In genomic region chr1:195129867-195130266, GRCm38 (mm10) we compare ENCODE assay signal across 11 mouse cellular contexts. TPM values are rescaled to one million over a fixed set of nuclear protein-coding genes. Genes with fewer than 3 reads are reported as not detected.
DNase-seq lines count a peak whose midpoint lies in the region; ATAC-seq and TF ChIP-seq lines count a peak whose summit lies in the region.
"Had no signal": no experiment of that assay in that cellular context is flagged by ENCODE, and none has a peak within 500 bp of the region (broad histone marks: within the 10 kb centered on the region; RNA-seq: fewer than 3 reads in every experiment).

No protein-coding gene starts in this region.

- TF ChIP-seq CTCF in bone marrow, adult 2 months (IDR thresholded peaks at IDR 0.05; ENCODE audit: control insufficient read depth, insufficient read depth, low read length), result no peak
- TF ChIP-seq CTCF in lung, postnatal 0 days (IDR thresholded peaks at IDR 0.05), result no peak

- ATAC-seq in kidney, embryonic 15.5 days (replicated peaks; ENCODE audit: low FRiP score), result no peak
- ATAC-seq in hindbrain, embryonic 13.5 days (ENCODE audit: low FRiP score), result no peak
- no peak for ATAC-seq in lung, postnatal 0 days

- TF ChIP-seq POLR2A in bone marrow, adult 2 months (IDR thresholded peaks at IDR 0.05; ENCODE audit: borderline replicate concordance, control insufficient read depth, low read depth, low read length), result no peak

- no peak overlapping the region for H3K4me3 ChIP-seq in kidney, embryonic 15.5 days (replicated peaks)
- H3K4me3 ChIP-seq in bone marrow, adult 2 months (replicated peaks; ENCODE audit: control insufficient read depth, low read depth, low read length), result peak overlapping the region; percentile 18
- H3K4me3 ChIP-seq in hindbrain, embryonic 13.5 days, result no peak overlapping the region
- H3K4me3 ChIP-seq in macrophage (ENCODE audit: inconsistent target), result peak overlapping the region; percentile 89
- H3K4me3 ChIP-seq in lung, postnatal 0 days (ENCODE audit: low read depth, low read length), result no peak overlapping the region

- peaks cover 8% of the 10 kb centered on the region for H3K4me1 ChIP-seq in kidney, embryonic 15.5 days
- no peaks in the 10 kb centered on the region; the same call in 1 of the 2 replicates for H3K4me1 ChIP-seq in bone marrow, adult 2 months (ENCODE audit: control insufficient read depth, insufficient read depth, low read length)
- H3K4me1 ChIP-seq in hindbrain, embryonic 13.5 days (replicated peaks), result peaks cover 15% of the 10 kb centered on the region
- H3K4me1 ChIP-seq in lung, postnatal 0 days (ENCODE audit: insufficient read depth, low read depth, low read length), result peaks cover 10% of the 10 kb centered on the region; the same call in 1 of the 2 replicates

- intact Hi-C loops in left cerebral cortex, postnatal 14 days (cut with DNase I), result no loop called here

- no peak for DNase-seq in kidney, adult 18-20 months
- no peak for DNase-seq in left cerebral cortex, postnatal 14 days (ENCODE audit: low spot score in 2 of 2)
- no peak for DNase-seq in layer of hippocampus, adult 9-11 months
- DNase-seq in lung, postnatal 0 days (ENCODE audit: low spot score), result no peak
- DNase-seq: cerebellum, adult 9-11 months; gastrocnemius, postnatal 14 days; retina, postnatal 1 day had no signal

- H3K27me3 ChIP-seq in kidney, embryonic 15.5 days, result no peaks in the 10 kb centered on the region
- H3K27me3 ChIP-seq in hindbrain, embryonic 13.5 days, result no peaks in the 10 kb centered on the region
- H3K27me3 ChIP-seq in lung, postnatal 0 days (replicated peaks; ENCODE audit: insufficient read depth, low read length), result no peaks in the 10 kb centered on the region

- peak overlapping the region; percentile 35 for H3K4me2 ChIP-seq in kidney, embryonic 15.5 days
- peak overlapping the region; percentile 39 for H3K4me2 ChIP-seq in hindbrain, embryonic 13.5 days
- H3K4me2 ChIP-seq in lung, postnatal 0 days (replicated peaks; ENCODE audit: low read depth, low read length), result no peak overlapping the region; the same call in 1 of the 2 replicates

- H3K27ac ChIP-seq in kidney, embryonic 15.5 days, result no peak overlapping the region
- no peak overlapping the region for H3K27ac ChIP-seq in bone marrow, adult 2 months (ENCODE audit: control insufficient read depth, insufficient read depth, low read depth, low read length, poor library complexity)
- H3K27ac ChIP-seq in hindbrain, embryonic 13.5 days, result no peak overlapping the region
- no peak overlapping the region for H3K27ac ChIP-seq in macrophage
- no peak overlapping the region for H3K27ac ChIP-seq in lung, postnatal 0 days (ENCODE audit: low read length)

- H3K36me3 ChIP-seq in kidney, embryonic 15.5 days, result peaks cover 28% of the 10 kb centered on the region
- H3K36me3 ChIP-seq in hindbrain, embryonic 13.5 days, result peaks cover 6% of the 10 kb centered on the region; the same call in 1 of the 2 replicates
- peaks cover 34% of the 10 kb centered on the region for H3K36me3 ChIP-seq in macrophage (ENCODE audit: inconsistent target)
- H3K36me3 ChIP-seq in lung, postnatal 0 days (ENCODE audit: insufficient read depth, low read length), result no peaks in the 10 kb centered on the region

- H3K9ac ChIP-seq in kidney, embryonic 15.5 days, result no peak overlapping the region
- no peak overlapping the region for H3K9ac ChIP-seq in hindbrain, embryonic 13.5 days
- H3K9ac ChIP-seq in lung, postnatal 0 days (replicated peaks; ENCODE audit: low read depth), result no peak overlapping the region

- H3K79me2 ChIP-seq in macrophage (ENCODE audit: inconsistent target), result peaks cover 14% of the 10 kb centered on the region

- WGBS in kidney, embryonic 15.5 days, result 67% methylated on average over 1 of the region's 1 CpGs
- WGBS in bone marrow, adult 2 months, result 63% methylated on average over 1 of the region's 1 CpGs
- 88% methylated on average over 1 of the region's 1 CpGs for WGBS in hindbrain, embryonic 13.5 days
- WGBS in macrophage (ENCODE audit: missing documents), result 85% methylated on average over 1 of the region's 1 CpGs
- WGBS in lung, postnatal 0 days, result 70% methylated on average over 1 of the region's 1 CpGs

- H3K9me3 ChIP-seq in kidney, embryonic 15.5 days (replicated peaks), result no peaks in the 10 kb centered on the region
- H3K9me3 ChIP-seq in hindbrain, embryonic 13.5 days, result no peaks in the 10 kb centered on the region
- H3K9me3 ChIP-seq in lung, postnatal 0 days (ENCODE audit: low read length), result no peaks in the 10 kb centered on the region

- TF ChIP-seq EP300 in lung, postnatal 0 days (IDR thresholded peaks at IDR 0.05), result no peak

RNA-seq across cellular contexts. Expression of gene Cr1l, which starts 1.5 kb away (rescaled TPM):
- polyA plus RNA-seq in kidney, embryonic 15.5 days (2015; fragmentation: Nextera tagmentation; extraction: Ambion mirVana), result 71.7 and 78.9 TPM in 2 replicates
- polyA plus RNA-seq in bone marrow, adult 2 months (2011; ENCODE audit: insufficient read depth, insufficient read length, low replicate concordance, missing spikeins), result 47.5 and 73.9 TPM in 2 replicates
- 37.9 and 39.4 TPM in 2 replicates for polyA plus RNA-seq in hindbrain, embryonic 13.5 days (2015; fragmentation: Nextera tagmentation; extraction: Ambion mirVana)
- 100 to 1,000 TPM in 8 of 26 experiments, 10 to 100 TPM in 18; 59.9 to 220 (median 94.2) TPM for total RNA-seq in macrophage (2018; cell fraction: chromatin; rRNA removed)
- 100 to 1,000 TPM in 2 of 26 experiments, 10 to 100 TPM in 24; 73.4 to 104 (median 83.4) TPM for total RNA-seq in macrophage (2018; cell fraction: cytosol; rRNA removed)
- total RNA-seq in macrophage (2018; cell fraction: nucleus; rRNA removed), result 100 to 1,000 TPM in 15 of 26 experiments, 10 to 100 TPM in 11; 59.0 to 206 (median 106) TPM
- polyA plus RNA-seq in macrophage (2018), result 103 to 129 TPM (median 106 TPM) in 3 replicates
- total RNA-seq in left cerebral cortex, postnatal 14 days (2021), result 10 to 100 TPM; 34.7 to 35.5 TPM
- polyA plus RNA-seq in lung, postnatal 0 days (2015; fragmentation: Nextera tagmentation; extraction: Ambion mirVana), result 105 TPM in 2 replicates

RNA-seq across cellular contexts. Expression of gene Cd46, which starts 37.8 kb away (rescaled TPM):
- 0.76 and 1.1 TPM in 2 replicates for polyA plus RNA-seq in kidney, embryonic 15.5 days (2015; fragmentation: Nextera tagmentation; extraction: Ambion mirVana)
- 1.7 and 2.9 TPM in 2 replicates for polyA plus RNA-seq in bone marrow, adult 2 months (2011; ENCODE audit: insufficient read depth, insufficient read length, low replicate concordance, missing spikeins)
- 0.82 and 0.98 TPM in 2 replicates for polyA plus RNA-seq in hindbrain, embryonic 13.5 days (2015; fragmentation: Nextera tagmentation; extraction: Ambion mirVana)
- total RNA-seq in macrophage (2018; cell fraction: chromatin; rRNA removed), result 10 to 100 TPM in 1 of 26 experiments, 1 to 10 TPM in 23, under 1 TPM in 2; 0.34 to 10.8 (median 5.4) TPM
- total RNA-seq in macrophage (2018; cell fraction: cytosol; rRNA removed), result under 1 TPM; 0.03 to 0.63 (median 0.12) TPM
- total RNA-seq in macrophage (2018; cell fraction: nucleus; rRNA removed), result 1 to 10 TPM in 22 of 26 experiments, under 1 TPM in 4; 0.29 to 6.0 (median 2.7) TPM
- polyA plus RNA-seq in macrophage (2018), result 0.09 to 0.36 TPM (median 0.27 TPM) in 3 replicates
- 1 to 10 TPM; 4.9 to 6.3 TPM for total RNA-seq in left cerebral cortex, postnatal 14 days (2021)
- polyA plus RNA-seq in lung, postnatal 0 days (2015; fragmentation: Nextera tagmentation; extraction: Ambion mirVana), result 0.95 and 1.6 TPM in 2 replicates

RNA-seq across cellular contexts. Expression of gene Cr2, which starts 46.6 kb away (rescaled TPM):
- polyA plus RNA-seq in kidney, embryonic 15.5 days (2015; fragmentation: Nextera tagmentation; extraction: Ambion mirVana), result 1.6 and 2.3 TPM in 2 replicates
- 7.8 and 33.1 TPM in 2 replicates for polyA plus RNA-seq in bone marrow, adult 2 months (2011; ENCODE audit: insufficient read depth, insufficient read length, low replicate concordance, missing spikeins)
- 0.36 and 0.41 TPM in 2 replicates for polyA plus RNA-seq in hindbrain, embryonic 13.5 days (2015; fragmentation: Nextera tagmentation; extraction: Ambion mirVana)
- not detected for total RNA-seq in macrophage (2018; cell fraction: chromatin; rRNA removed)
- not detected for total RNA-seq in macrophage (2018; cell fraction: cytosol; rRNA removed)
- not detected for total RNA-seq in macrophage (2018; cell fraction: nucleus; rRNA removed)
- polyA plus RNA-seq in macrophage (2018), result not detected in 3 replicates
- total RNA-seq in left cerebral cortex, postnatal 14 days (2021), result 1 to 10 TPM in 1 of 2 experiments, under 1 TPM in 1; 0.22 to 1.6 TPM
- 0.23 and 0.30 TPM in 2 replicates for polyA plus RNA-seq in lung, postnatal 0 days (2015; fragmentation: Nextera tagmentation; extraction: Ambion mirVana)
- total RNA-seq: gastrocnemius, postnatal 14 days had no signal

Comparison
In these comparisons a context has a peak if more than half of its experiments do, and no peak if none do; other contexts are left out.
1. H3K4me3 ChIP-seq: peak in bone marrow, adult 2 months (single experiment) and macrophage (single experiment); none in kidney, embryonic 15.5 days (single experiment), hindbrain, embryonic 13.5 days (single experiment) and lung, postnatal 0 days (single experiment).